Mouse (Mus musculus): Measurements from ENCODE around the gene Rsbn1l.
A peak's percentile ranks its signal among the peaks of the same experiment; 100 is the strongest.

Rsbn1l gene

GRCm38 (mm10) chr5:20897446-20898167, 58.6 kb downstream of the Rsbn1l start:
- no peak for DNase-seq (ENCODE audit: low spot score)

GRCm38 (mm10) chr5:20884036-20884620, 72.1 kb downstream of the Rsbn1l start:
- no peak for DNase-seq (ENCODE audit: low spot score)

DNA sequence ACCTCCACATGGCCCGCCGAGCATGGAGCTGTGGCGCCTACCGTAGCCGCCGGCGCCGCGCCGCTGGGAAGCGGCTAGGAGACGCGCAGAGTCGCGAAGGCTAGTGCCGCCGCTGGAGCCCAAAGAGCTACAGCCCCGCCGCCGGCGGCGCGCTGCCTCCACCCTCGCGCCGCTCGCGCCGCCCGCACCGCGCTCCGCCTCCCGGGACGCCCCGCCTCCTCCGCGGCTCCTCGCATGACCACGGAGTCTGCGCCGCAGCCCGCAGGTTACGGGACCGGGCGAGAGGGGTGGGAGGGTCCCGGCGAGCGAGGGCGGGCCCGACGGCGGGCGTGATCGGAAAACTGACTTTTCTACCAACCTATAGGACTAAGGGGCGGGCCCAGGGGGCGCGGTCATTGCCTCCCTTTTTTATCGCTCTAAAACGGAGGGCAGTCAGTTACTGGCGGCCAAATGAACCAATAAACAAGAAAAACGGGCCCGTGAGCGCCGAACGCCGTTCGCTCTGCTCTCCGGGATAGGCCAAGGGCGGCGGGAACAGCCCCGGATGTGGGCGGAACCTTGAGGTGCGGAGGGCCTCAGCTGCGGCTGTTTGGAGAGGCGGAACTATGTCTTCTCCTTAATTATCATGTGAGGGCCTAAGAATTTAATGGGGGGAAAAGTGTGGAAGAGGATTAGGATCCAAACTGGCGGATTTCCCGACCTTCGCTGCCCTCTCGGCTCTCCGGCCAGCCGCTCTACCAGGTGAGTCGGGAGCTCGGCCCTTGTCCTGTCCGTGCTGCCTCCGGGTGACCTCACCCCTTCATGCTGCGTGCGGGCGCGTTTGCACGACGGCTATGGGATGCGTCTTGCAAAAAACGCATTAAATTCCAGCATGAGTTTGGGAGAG, 74.0 kb downstream of the Rsbn1l start, which contains the start of the genes Phtf2 and Tmem60:
TSS of gene Phtf2 (minus strand) at position 210 of the 886 bp plus-strand sequence.
TSS of gene Tmem60 (plus strand) at position 277 of the 886 bp plus-strand sequence.
- DNase-seq (ENCODE audit: low spot score) = peak; percentile 99

DNA sequence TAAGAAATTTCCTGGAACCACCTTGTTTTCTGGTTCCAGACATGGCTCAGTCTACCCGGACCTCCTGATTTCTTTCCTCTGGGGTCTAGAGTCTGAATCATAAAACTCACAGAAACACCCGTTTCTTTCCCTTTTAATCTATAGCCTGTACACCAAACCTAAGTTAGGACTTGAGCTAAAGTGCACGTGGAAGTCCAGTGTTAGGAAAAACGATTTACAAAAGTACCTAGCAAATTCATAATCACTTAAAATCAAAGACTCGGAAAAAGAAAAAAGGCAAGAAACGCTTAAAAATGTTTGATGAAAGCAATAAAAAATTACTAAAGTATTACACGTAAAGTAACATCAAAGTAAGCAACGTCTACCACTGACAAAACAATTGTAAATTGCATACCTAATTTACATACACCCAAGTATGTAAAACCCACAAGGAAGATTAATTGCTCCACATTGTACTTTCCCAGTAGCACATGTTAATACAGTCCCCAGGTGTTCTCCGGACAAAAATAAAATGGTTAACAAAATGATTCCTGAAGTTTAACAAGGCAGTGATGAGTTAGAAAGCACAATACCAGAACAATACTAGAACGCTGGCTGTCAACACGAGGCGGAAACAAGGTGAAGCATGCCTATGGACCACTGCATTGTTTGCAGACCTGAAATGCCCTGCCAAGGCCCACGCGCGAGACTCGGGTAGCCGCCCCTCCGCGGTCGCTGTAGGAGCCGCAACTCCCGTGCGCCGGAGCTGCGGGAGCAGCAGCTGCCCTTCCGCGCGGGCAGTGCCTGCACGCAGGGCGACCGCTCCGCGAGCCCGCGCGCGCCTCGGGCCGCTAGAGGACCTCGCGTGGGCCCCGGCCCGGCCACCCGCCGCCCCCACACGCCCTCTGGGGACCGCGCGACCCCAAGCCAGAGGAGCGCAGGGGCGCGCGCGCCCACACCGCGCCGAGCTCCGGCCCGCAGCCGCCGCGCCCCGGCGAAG, 75.1 kb downstream of the Rsbn1l start:
- DNase-seq (ENCODE audit: low spot score) = peak; percentile 31

DNA sequence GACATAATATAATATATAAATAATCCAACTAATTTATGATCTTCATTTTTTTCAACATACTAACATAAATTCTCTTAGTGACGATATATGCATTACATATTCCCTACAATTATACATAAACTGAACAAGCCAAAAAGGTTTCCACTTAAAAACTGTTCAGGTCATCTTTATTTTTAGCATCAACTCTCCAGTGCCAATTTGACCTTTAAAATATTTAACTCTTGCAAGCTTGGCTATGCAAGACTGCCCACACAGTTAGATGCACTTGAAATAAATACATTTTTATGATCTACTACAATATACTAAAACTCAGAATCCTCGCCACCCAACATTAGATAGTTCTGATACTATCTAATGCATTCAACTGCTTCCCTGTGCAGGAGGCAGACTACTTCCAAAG, 75.8 kb downstream of the Rsbn1l start:
- DNase-seq (ENCODE audit: low spot score) = no peak

DNA sequence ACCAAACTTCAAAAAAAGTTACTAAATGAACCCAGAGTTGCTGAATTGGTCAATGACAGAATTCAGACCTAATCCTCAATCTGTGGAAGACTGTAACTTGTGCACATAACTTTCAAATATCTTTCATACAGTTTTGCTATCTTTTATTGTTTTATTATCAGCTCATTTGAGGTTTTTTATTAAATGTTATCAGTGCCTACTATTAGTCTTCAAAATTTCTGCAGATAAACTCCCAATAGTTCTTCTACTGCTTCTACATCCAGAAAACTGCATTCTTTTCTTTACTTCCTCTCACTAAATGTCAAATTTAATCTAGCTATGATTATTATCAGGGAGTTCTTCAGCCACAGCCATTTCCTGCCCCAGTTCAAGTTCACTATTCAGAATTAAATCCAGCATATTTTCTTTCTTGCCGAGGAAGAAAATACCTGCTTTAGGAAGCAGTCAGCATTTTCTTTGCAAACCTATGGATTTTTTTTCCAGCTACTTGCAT, 79.2 kb downstream of the Rsbn1l start:
- DNase-seq (ENCODE audit: low spot score) = no peak

GRCm38 (mm10) chr5:20873146-20873545, 83.1 kb downstream of the Rsbn1l start:
- no peak for DNase-seq (ENCODE audit: low spot score)

- DNase-seq (ENCODE audit: low spot score) = no peak
These were observed 90.9 kb downstream of the Rsbn1l start for GRCm38 (mm10) chr5:20865193-20865755.

GRCm38 (mm10) chr5:20864216-20864969, 91.8 kb downstream of the Rsbn1l start:
- DNase-seq (ENCODE audit: low spot score) = no peak

DNA sequence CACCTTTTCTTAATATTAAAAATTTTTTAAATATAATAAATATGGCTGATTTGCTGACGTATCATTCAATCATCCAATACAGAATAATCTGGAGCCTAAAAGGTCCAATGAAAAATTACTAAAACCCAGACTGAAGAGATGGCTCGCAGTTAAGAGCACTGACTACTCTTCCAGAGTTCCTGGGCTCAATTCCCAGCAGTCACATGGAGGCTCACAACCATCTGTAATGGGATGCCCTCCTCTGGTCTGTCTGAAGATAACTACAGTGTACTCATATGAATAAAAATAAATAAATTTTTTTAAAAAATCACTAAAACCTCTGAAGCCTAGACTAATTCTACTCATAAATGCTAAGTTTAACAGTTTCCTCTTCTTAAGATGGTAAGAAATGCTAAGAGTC, 94.3 kb downstream of the Rsbn1l start:
- no peak for DNase-seq (ENCODE audit: low spot score)

GRCm38 (mm10) chr5:20860565-20860964, 95.6 kb downstream of the Rsbn1l start:
- DNase-seq (ENCODE audit: low spot score) = no peak

DNA sequence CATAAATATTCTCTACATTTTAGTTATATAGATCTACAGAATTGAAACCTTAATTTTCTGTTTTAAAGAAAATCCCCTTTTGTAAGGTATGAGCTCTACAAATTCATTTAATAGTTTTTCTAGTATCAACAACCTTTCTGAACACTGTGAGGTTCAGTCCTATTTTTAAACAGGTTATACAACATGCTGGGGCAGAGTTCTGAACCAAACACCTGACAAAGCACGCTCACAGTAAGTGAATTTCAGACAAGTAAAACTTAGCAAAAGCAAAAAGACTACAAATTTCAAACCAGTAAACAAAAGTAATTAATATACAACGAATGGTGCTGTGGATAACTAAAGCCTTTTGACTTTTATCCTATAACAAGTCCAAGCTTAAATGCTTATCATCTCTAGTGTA, 97.8 kb downstream of the Rsbn1l start:
- no peak for DNase-seq (ENCODE audit: low spot score)

DNA sequence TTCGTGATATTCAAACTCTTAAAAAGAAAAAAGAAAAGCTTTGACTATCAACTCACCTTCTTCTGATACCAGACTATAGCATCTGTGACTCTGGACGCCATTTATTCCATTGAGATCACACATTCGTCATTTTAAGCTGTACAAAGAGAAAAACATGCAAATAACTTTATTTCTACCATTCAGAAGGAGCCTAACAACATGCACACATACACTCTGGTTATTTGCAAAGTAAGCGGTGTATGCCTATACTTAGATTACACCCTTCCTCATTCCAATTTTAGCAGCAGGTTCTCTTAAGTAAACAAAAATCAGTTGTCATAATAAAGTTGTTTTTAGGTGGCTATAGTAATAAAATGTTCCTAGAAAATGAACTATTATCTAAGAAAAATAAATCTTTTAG, 101.1 kb downstream of the Rsbn1l start:
- DNase-seq (ENCODE audit: low spot score) = no peak

DNA sequence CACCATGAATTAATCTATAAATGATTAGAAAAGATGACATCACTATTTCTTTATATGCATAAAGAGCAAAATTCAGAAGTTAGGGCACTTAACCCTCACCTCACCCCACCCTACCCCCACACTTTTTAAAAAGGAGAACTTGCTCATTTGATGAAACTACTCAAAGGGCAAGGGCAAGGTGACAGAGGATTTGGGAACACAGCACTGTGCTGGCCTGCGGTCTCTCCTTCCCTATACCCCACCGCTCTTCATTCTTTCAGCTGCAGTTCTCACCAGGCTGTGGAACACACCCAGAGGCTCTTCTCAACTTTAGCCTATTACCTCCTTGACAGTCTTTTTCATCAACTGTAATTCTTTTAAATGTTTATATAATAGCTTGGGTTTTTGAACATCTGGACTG, 109.2 kb downstream of the Rsbn1l start:
- DNase-seq (ENCODE audit: low spot score) = no peak

- no peak for DNase-seq (ENCODE audit: low spot score)
These were observed 112.4 kb downstream of the Rsbn1l start for GRCm38 (mm10) chr5:20843816-20844215.

GRCm38 (mm10) chr5:20843405-20843804, 112.8 kb downstream of the Rsbn1l start:
- no peak for DNase-seq (ENCODE audit: low spot score)
